Mouse (Mus musculus): ENCODE data around the gene Aqp12. TPM values are rescaled to one million over a fixed set of nuclear protein-coding genes. Genes with fewer than 3 reads are reported as not detected.

The Aqp12 gene
- polyA plus RNA-seq, 1 experiment, result not detected

GRCm38 (mm10) chr1:93026600-93026999 lies 20.5 kb downstream of the Aqp12 start:
- H3K4me3 ChIP-seq (ENCODE audit: insufficient read depth, poor library complexity, severe bottlenecking), result no peak overlapping the region
- H3K27me3 ChIP-seq (ENCODE audit: control insufficient read depth, insufficient read depth, insufficient read length), result peaks cover 29% of the 10 kb centered on the region
- H3K79me2 ChIP-seq (ENCODE audit: control insufficient read depth, insufficient read depth), result no peaks in the 10 kb centered on the region
- no peak for TF ChIP-seq CTCF (IDR thresholded peaks at IDR 0.05; ENCODE audit: control insufficient read depth, insufficient read depth, insufficient read length)
- no peak overlapping the region for H3ac ChIP-seq (ENCODE audit: control insufficient read depth, insufficient read length, low read depth)
- H3K36me3 ChIP-seq (ENCODE audit: control insufficient read depth, insufficient read depth), result no peaks in the 10 kb centered on the region
- H3K79me3 ChIP-seq (ENCODE audit: low read depth), result no peaks in the 10 kb centered on the region

DNA sequence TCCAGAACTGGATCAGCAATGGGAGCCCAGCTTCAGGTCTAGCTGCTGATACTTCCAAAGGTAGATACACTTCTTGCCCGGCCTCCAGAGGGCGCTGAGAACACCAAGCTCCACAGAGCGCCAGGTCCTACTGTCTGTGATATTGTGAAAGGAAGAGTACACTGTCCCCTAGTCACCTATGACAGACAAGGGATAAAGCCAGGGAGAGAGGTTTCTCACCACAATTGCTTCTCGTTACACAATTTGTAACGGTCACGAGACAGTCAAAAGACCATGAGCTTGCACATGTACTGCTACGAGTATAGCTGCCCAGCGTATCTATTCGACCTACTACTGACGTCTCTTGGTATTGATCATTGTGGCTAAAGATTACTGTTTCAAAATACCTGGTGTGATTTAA lies 23.3 kb downstream of the Aqp12 start:
- Histone ChIP-seq H3ac (ENCODE audit: control insufficient read depth, insufficient read length, low read depth) (no peak overlapping the region), H3K79me3 (ENCODE audit: low read depth) (no peaks in the 10 kb centered on the region), H3K4me3 (ENCODE audit: insufficient read depth, poor library complexity, severe bottlenecking) (no peak overlapping the region), H3K27me3 (ENCODE audit: control insufficient read depth, insufficient read depth, insufficient read length) (peaks cover 6% of the 10 kb centered on the region), H3K79me2 (ENCODE audit: control insufficient read depth, insufficient read depth) (no peaks in the 10 kb centered on the region), H3K36me3 (ENCODE audit: control insufficient read depth, insufficient read depth) (no peaks in the 10 kb centered on the region)
- TF ChIP-seq MYOG (IDR thresholded peaks at IDR 0.05; ENCODE audit: control insufficient read depth, extremely low read depth, insufficient read length) (no peak), USF1 (IDR thresholded peaks at IDR 0.05; ENCODE audit: low read depth) (no peak), CTCF (IDR thresholded peaks at IDR 0.05; ENCODE audit: control insufficient read depth, insufficient read depth, insufficient read length) (no peak), MYOD1 (IDR thresholded peaks at IDR 0.05; ENCODE audit: control insufficient read depth, insufficient read length, low read depth) (no peak), CEBPB (IDR thresholded peaks at IDR 0.05; ENCODE audit: low read depth) (no peak), FOSL1 (IDR thresholded peaks at IDR 0.05; ENCODE audit: insufficient read depth, low read length, poor library complexity, severe bottlenecking) (no peak), MAX (IDR thresholded peaks at IDR 0.05) (no peak)

DNA sequence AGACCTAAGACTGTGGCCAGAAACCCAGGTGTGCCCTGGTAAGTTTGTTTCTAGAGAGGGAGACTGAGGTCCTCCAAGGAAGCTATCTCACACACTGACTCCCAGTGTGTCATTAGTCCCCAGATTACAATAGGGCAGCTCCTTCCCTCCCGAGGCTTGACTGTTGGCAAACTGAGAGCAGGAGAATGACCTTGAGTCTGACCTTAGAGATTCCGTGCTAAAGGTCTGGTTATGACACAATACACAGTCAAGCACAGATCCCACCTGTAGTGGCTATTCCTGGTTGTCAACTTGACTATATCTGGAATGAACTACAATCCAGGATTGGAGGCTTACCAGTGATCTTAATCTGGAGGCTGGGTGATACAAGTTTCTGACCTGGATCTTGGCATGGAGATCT lies 23.9 kb downstream of the Aqp12 start:
- Histone ChIP-seq H3ac (ENCODE audit: control insufficient read depth, insufficient read length, low read depth) (no peak overlapping the region), H3K79me2 (ENCODE audit: control insufficient read depth, insufficient read depth) (no peaks in the 10 kb centered on the region), H3K27me3 (ENCODE audit: control insufficient read depth, insufficient read depth, insufficient read length) (peaks cover 5% of the 10 kb centered on the region), H3K4me3 (ENCODE audit: insufficient read depth, poor library complexity, severe bottlenecking) (no peak overlapping the region), H3K36me3 (ENCODE audit: control insufficient read depth, insufficient read depth) (no peaks in the 10 kb centered on the region), H3K79me3 (ENCODE audit: low read depth) (no peaks in the 10 kb centered on the region)
- TF ChIP-seq FOSL1 (IDR thresholded peaks at IDR 0.05; ENCODE audit: insufficient read depth, low read length, poor library complexity, severe bottlenecking) (no peak), MYOD1 (IDR thresholded peaks at IDR 0.05; ENCODE audit: control insufficient read depth, insufficient read length, low read depth) (no peak), MYOG (IDR thresholded peaks at IDR 0.05; ENCODE audit: control insufficient read depth, extremely low read depth, insufficient read length) (no peak), CEBPB (IDR thresholded peaks at IDR 0.05; ENCODE audit: low read depth) (no peak), CTCF (IDR thresholded peaks at IDR 0.05; ENCODE audit: control insufficient read depth, insufficient read depth, insufficient read length) (no peak), MAX (IDR thresholded peaks at IDR 0.05) (no peak), USF1 (IDR thresholded peaks at IDR 0.05; ENCODE audit: low read depth) (no peak)

DNA sequence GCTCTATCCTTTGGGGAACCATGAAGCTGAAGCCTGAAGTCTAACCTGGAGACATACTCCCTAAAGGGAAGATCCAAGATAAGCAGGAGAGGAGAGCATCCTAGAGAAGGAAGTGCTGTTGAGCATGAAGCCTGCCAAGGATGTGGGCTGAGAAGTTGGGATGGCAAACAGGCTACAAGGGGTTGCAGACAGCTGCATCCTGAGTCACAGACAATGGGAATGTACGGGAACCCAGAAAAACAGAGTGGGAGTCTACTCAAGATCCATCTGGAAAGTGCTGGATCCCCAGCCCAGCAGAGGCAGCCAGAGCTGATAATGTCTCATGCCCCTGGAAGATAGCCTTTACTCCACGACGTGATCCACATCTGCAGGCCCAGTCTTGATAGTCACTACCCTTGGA lies 25.1 kb downstream of the Aqp12 start:
- H3ac ChIP-seq (ENCODE audit: control insufficient read depth, insufficient read length, low read depth), result no peak overlapping the region
- no peaks in the 10 kb centered on the region for H3K36me3 ChIP-seq (ENCODE audit: control insufficient read depth, insufficient read depth)
- H3K4me3 ChIP-seq (ENCODE audit: insufficient read depth, poor library complexity, severe bottlenecking), result no peak overlapping the region
- H3K79me3 ChIP-seq (ENCODE audit: low read depth), result no peaks in the 10 kb centered on the region
- no peaks in the 10 kb centered on the region for H3K79me2 ChIP-seq (ENCODE audit: control insufficient read depth, insufficient read depth)
- H3K27me3 ChIP-seq (ENCODE audit: control insufficient read depth, insufficient read depth, insufficient read length), result peaks cover 5% of the 10 kb centered on the region
- TF ChIP-seq MYOD1 (IDR thresholded peaks at IDR 0.05; ENCODE audit: control insufficient read depth, insufficient read length, low read depth), result no peak
- TF ChIP-seq CTCF (IDR thresholded peaks at IDR 0.05; ENCODE audit: control insufficient read depth, insufficient read depth, insufficient read length), result no peak
- no peak for TF ChIP-seq CEBPB (IDR thresholded peaks at IDR 0.05; ENCODE audit: low read depth)
- TF ChIP-seq FOSL1 (IDR thresholded peaks at IDR 0.05; ENCODE audit: insufficient read depth, low read length, poor library complexity, severe bottlenecking), result no peak
- no peak for TF ChIP-seq MYOG (IDR thresholded peaks at IDR 0.05; ENCODE audit: control insufficient read depth, extremely low read depth, insufficient read length)
- no peak for TF ChIP-seq USF1 (IDR thresholded peaks at IDR 0.05; ENCODE audit: low read depth)
- TF ChIP-seq MAX (IDR thresholded peaks at IDR 0.05), result no peak

DNA sequence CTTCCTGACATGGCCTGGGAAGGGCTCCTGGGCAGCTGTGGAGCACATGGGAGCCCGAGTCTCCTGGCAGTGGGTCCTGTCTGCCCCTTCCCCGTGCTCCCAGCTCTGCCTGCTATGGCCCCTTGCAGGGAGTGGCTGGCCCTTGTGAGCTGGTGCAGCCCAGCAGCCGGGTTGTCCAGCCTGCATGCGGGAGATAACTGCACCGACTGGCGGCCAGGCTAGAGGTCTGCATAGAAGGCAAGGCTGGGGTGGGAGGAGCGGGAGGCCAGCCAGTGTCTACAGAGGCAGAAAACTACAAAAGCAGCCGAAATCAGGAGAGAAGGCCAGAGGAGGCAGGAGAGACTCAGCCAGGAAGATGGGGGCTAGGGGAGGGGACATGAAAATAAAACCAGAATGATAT lies 27.9 kb downstream of the Aqp12 start:
- H3K36me3 ChIP-seq (ENCODE audit: control insufficient read depth, insufficient read depth), result no peaks in the 10 kb centered on the region
- TF ChIP-seq CTCF (IDR thresholded peaks at IDR 0.05; ENCODE audit: control insufficient read depth, insufficient read depth, insufficient read length) (no peak), FOSL1 (IDR thresholded peaks at IDR 0.05; ENCODE audit: insufficient read depth, low read length, poor library complexity, severe bottlenecking) (no peak), CEBPB (IDR thresholded peaks at IDR 0.05; ENCODE audit: low read depth) (no peak), MAX (IDR thresholded peaks at IDR 0.05) (no peak), USF1 (IDR thresholded peaks at IDR 0.05; ENCODE audit: low read depth) (no peak), MYOG (IDR thresholded peaks at IDR 0.05; ENCODE audit: control insufficient read depth, extremely low read depth, insufficient read length) (no peak), MYOD1 (IDR thresholded peaks at IDR 0.05; ENCODE audit: control insufficient read depth, insufficient read length, low read depth) (no peak)

GRCm38 (mm10) chr1:93035981-93036380 lies 29.8 kb downstream of the Aqp12 start:
- Histone ChIP-seq H3K36me3 (ENCODE audit: control insufficient read depth, insufficient read depth) (no peaks in the 10 kb centered on the region), H3K79me2 (ENCODE audit: control insufficient read depth, insufficient read depth) (no peaks in the 10 kb centered on the region), H3K27me3 (ENCODE audit: control insufficient read depth, insufficient read depth, insufficient read length) (no peaks in the 10 kb centered on the region), H3ac (ENCODE audit: control insufficient read depth, insufficient read length, low read depth) (no peak overlapping the region), H3K79me3 (ENCODE audit: low read depth) (no peaks in the 10 kb centered on the region), H3K4me3 (ENCODE audit: insufficient read depth, poor library complexity, severe bottlenecking) (no peak overlapping the region)
- TF ChIP-seq USF1 (IDR thresholded peaks at IDR 0.05; ENCODE audit: low read depth), result no peak
- TF ChIP-seq MAX (IDR thresholded peaks at IDR 0.05), result no peak
- TF ChIP-seq CEBPB (IDR thresholded peaks at IDR 0.05; ENCODE audit: low read depth), result no peak
- TF ChIP-seq MYOD1 (IDR thresholded peaks at IDR 0.05; ENCODE audit: control insufficient read depth, insufficient read length, low read depth), result no peak

More for the DNA sequence above, 27.9 kb downstream of the Aqp12 start:
- H3K27me3 ChIP-seq (ENCODE audit: control insufficient read depth, insufficient read depth, insufficient read length), result no peaks in the 10 kb centered on the region
- H3K79me3 ChIP-seq (ENCODE audit: low read depth), result no peaks in the 10 kb centered on the region
- no peak overlapping the region for H3K4me3 ChIP-seq (ENCODE audit: insufficient read depth, poor library complexity, severe bottlenecking)
- H3ac ChIP-seq (ENCODE audit: control insufficient read depth, insufficient read length, low read depth), result no peak overlapping the region
- no peaks in the 10 kb centered on the region for H3K79me2 ChIP-seq (ENCODE audit: control insufficient read depth, insufficient read depth)

All from C2C12 (cell line).